Mouse (Mus musculus) stomach, embryonic 14.5 days (tissue): ENCODE results near the gene Gm20388. TPM values are rescaled to one million over a fixed set of nuclear protein-coding genes. Genes with fewer than 3 reads are reported as not detected.
A peak's percentile ranks its signal among the peaks of the same experiment; 100 is the strongest.

Experiments used
- ATAC-seq: fragments of 200-750 bp; cut with Nextera tagmentation; 2 replicates; pipeline ENCODE4 v1.8.0; 2017; ENCODE audit warnings: low read depth, moderate TSS enrichment; ENCODE audit not compliant: insufficient number of reproducible peaks, insufficient read depth, low FRiP score
- H3K27ac ChIP-seq: fragments of 300-500 bp; sonication (generic); 2 replicates; pipeline ENCODE4 v1.5.1; 2014; ENCODE audit warnings: mild to moderate bottlenecking, low read length, moderate library complexity, mixed read lengths
- H3K27me3 ChIP-seq: fragments of 300-500 bp; sonication (generic); 2 replicates; pipeline ENCODE4 v1.6.1; 2014; ENCODE audit warnings: low read length, control low read depth, mixed read lengths; ENCODE audit not compliant: control insufficient read depth, insufficient read depth
- H3K36me3 ChIP-seq: fragments of 300-500 bp; sonication (generic); 2 replicates; pipeline ENCODE4 v1.6.1; 2014; ENCODE audit warnings: mild to moderate bottlenecking, control low read depth, low read length, moderate library complexity, mixed read lengths; ENCODE audit not compliant: control insufficient read depth, insufficient read depth
- H3K4me1 ChIP-seq: fragments of 300-500 bp; sonication (generic); 2 replicates; pipeline ENCODE4 v1.6.1; 2014; ENCODE audit warnings: low read length, control low read depth, mixed read lengths; ENCODE audit not compliant: control insufficient read depth, insufficient read depth
- H3K4me2 ChIP-seq: fragments of 300-500 bp; sonication (generic); replicated peaks from 2 replicates; pipeline ENCODE4 v1.6.1; 2014; ENCODE audit warnings: low read depth, low read length, control low read depth
- H3K4me3 ChIP-seq: fragments of 300-500 bp; sonication (generic); 2 replicates; pipeline ENCODE4 v1.5.1; 2014; ENCODE audit warnings: low read depth, low read length, control low read depth
- H3K9ac ChIP-seq: fragments of 300-500 bp; sonication (generic); replicated peaks from 2 replicates; pipeline ENCODE4 v1.6.1; 2014; ENCODE audit warnings: low read depth, mild to moderate bottlenecking, control low read depth, low read length, moderate library complexity, mixed read lengths
- H3K9me3 ChIP-seq: fragments of 300-500 bp; sonication (generic); 2 replicates; pipeline ENCODE4 v1.6.1; 2016; ENCODE audit warnings: low read depth, low read length, control low read depth; ENCODE audit not compliant: control insufficient read depth
- WGBS: fragments of 180-500 bp; shearing (Covaris S2); extraction: QIAGEN DNeasy Blood & Tissue Kit; methylation state at CpG from one replicate; pipeline ENCODE4 v1.1.7; 2014; 5-methylcytosine and 5-hydroxymethylcytosine counted together
- polyA plus RNA-seq: library from polyadenylated mRNA; unstranded; fragments of >200 nt; fragmentation: Nextera tagmentation; extraction: Ambion mirVana; gene quantifications from 2 replicates; pipeline ENCODE4 v1.2.1, GENCODE M21; 2014

Gm20388 gene
- polyA plus RNA-seq, 1 experiment from 2014 or later, result 11.4 TPM

DNA sequence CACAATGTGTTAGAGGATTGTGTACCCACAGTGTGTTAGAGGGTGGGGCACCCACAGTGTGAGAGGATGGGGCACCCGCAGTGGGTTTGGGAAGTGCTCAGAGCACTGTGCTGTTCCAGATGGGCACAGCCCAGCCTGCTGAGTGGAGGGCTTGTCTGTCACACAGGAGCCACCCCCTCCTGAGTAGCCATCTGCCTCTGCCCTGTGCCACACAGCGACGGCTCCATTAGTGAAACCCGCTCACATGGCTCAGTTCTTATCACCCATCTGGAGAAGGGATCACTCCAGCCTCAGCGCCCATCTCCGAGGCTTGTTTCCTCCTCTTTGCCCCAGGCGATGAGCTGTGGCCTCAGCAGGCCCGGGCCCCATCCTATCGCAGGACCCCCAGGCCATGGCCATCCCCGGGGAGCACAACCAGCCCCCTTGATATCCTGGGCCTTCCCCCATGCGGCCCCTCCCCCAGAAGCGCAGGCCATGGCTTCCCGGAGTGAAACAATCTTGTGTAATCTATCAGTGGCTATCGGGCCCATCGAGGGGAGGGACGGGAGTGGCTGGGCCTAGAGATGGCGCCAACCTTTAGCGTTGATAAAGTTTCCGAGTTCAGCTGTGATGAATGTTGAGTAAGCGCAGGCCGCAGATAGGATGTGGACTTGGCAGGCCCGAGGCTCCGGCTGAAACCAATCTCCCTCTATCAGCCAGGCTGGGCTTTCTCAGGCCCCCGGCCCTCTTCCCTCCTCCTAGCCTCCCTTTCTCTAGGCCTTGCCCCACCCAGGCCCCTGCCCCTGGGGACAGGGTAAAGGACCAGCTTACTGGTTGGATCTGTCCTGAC lies 2385.7 kb downstream of the Gm20388 start:
- Histone ChIP-seq H3K27ac (peak overlapping the region; percentile 79; the same call in 1 of the 2 replicates), H3K4me2 (peak overlapping the region; percentile 12; the same call in 1 of the 2 replicates), H3K9ac (no peak overlapping the region), H3K4me1 (peaks cover 38% of the 10 kb centered on the region), H3K36me3 (no peaks in the 10 kb centered on the region), H3K4me3 (no peak overlapping the region), H3K27me3 (no peaks in the 10 kb centered on the region), H3K9me3 (no peaks in the 10 kb centered on the region)
- 21% methylated on average over 24 of the region's 24 CpGs for WGBS
- peak; percentile 31 for ATAC-seq

DNA sequence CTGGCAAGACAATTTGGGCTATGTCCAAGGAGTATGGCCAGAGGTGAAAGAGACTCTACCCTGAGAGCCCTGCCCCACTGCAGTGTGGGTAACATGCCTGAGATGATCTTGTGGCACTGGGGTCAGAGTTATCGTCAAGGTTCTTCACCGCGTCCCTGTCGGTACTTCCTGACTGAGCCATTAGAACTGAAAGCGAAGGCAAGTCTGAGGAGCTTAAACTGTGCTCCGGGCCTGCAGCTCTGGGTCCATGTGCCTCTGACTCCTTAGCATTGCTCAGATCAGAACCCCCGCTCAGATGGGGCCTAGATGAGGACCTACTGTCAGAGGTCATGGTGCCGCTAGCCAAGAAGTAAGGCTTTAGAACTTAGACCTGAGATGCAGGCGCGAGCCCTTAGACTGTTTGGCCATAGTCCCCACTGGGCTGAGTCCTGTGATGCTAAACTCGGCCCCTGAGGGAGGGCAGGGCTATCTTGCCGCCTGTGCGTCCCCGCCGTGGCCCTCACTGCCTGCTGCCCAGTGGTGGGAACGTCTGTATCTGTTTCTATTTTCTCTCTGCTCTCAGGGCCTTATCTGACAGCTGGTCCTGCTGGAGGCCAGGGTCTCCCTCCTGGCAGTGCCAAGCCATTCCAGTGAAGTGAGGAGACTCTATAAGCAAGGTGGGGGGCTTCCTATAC lies 2389.1 kb downstream of the Gm20388 start:
- Histone ChIP-seq H3K27ac (no peak overlapping the region), H3K4me1 (peaks cover 17% of the 10 kb centered on the region), H3K9me3 (no peaks in the 10 kb centered on the region), H3K27me3 (no peaks in the 10 kb centered on the region), H3K4me2 (no peak overlapping the region), H3K4me3 (no peak overlapping the region), H3K9ac (no peak overlapping the region), H3K36me3 (no peaks in the 10 kb centered on the region)
- ATAC-seq, result no peak
- 72% methylated on average over 16 of the region's 16 CpGs for WGBS

DNA sequence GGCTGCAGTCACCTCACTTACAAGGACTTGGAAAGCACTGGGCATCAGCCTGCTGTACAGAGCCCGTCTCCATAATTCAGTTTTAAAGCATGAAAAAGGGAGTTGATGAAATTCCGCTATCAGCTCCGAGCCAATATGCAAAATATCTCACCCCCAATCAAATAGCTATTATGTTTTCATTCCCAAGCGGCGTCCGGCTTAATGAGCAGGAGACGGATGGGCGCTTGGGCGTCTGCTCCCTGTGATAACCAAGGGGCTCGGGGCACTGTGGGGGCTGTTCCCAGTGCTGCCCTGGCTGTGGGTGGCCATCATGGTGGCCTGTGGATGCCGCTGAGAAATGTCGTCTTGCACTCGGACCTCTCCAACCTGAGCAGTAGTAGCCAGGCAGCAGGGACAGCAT lies 2390.4 kb downstream of the Gm20388 start:
- H3K4me2 ChIP-seq, result no peak overlapping the region
- H3K36me3 ChIP-seq, result no peaks in the 10 kb centered on the region
- H3K9ac ChIP-seq, result no peak overlapping the region
- 74% methylated on average over 13 of the region's 13 CpGs for WGBS
- no peak overlapping the region for H3K4me3 ChIP-seq
- no peak overlapping the region for H3K27ac ChIP-seq
- ATAC-seq, result no peak
- no peaks in the 10 kb centered on the region for H3K9me3 ChIP-seq
- H3K27me3 ChIP-seq, result no peaks in the 10 kb centered on the region
- peaks cover 19% of the 10 kb centered on the region for H3K4me1 ChIP-seq

DNA sequence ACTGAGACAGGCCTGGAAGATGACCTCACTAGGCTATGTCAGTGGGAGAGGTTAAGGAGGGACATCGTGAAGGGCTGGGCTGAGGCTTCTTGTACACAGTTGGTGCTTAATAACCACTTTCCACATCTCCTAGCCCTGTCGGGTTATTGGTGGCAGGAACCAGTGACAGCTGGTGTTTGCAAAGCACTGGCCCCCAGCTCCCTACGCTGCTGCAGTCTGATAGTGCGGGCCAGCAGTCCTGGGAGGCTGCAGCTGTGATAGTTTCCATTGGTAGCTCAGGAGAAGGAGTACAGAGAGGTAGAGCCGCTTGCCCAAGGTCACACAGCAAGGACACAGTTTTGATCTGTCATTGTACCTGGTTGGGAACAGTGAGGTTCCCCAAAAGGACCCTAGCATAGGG lies 2391.2 kb downstream of the Gm20388 start:
- no peak overlapping the region for H3K27ac ChIP-seq
- peaks cover 11% of the 10 kb centered on the region for H3K4me1 ChIP-seq
- no peak overlapping the region for H3K9ac ChIP-seq
- 74% methylated on average over 5 of the region's 5 CpGs for WGBS
- H3K27me3 ChIP-seq, result no peaks in the 10 kb centered on the region
- no peaks in the 10 kb centered on the region for H3K9me3 ChIP-seq
- no peaks in the 10 kb centered on the region for H3K36me3 ChIP-seq
- no peak overlapping the region for H3K4me2 ChIP-seq
- ATAC-seq, result no peak
- no peak overlapping the region for H3K4me3 ChIP-seq

DNA sequence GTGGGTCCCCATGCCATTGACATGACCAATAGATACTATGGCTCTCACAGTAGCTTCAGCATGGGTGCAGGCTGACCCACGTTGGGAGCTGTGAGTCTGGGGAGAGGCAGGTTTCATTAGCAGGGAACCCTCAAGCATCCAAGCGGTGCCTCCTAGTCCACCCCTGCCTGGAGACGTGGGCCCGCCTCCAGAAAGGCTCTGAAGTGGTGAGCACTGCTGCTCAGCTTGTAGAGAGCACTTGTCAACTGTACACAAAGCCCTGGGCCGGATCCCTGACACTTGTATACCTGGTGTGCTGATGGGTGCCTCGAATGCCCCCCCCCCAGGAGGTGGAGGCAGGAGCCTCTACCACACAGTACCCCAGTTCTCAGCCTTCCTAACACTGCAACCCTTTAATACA lies 2392.8 kb downstream of the Gm20388 start:
- Histone ChIP-seq H3K4me2 (no peak overlapping the region), H3K9me3 (no peaks in the 10 kb centered on the region), H3K27me3 (no peaks in the 10 kb centered on the region), H3K4me3 (no peak overlapping the region), H3K4me1 (0 out of 2 replicates have a peak, but pooled peaks cover 3% of the 10 kb centered on the region), H3K36me3 (peaks cover 8% of the 10 kb centered on the region), H3K27ac (no peak overlapping the region), H3K9ac (no peak overlapping the region)
- no peak for ATAC-seq
- WGBS, result 58% methylated on average over 6 of the region's 6 CpGs

DNA sequence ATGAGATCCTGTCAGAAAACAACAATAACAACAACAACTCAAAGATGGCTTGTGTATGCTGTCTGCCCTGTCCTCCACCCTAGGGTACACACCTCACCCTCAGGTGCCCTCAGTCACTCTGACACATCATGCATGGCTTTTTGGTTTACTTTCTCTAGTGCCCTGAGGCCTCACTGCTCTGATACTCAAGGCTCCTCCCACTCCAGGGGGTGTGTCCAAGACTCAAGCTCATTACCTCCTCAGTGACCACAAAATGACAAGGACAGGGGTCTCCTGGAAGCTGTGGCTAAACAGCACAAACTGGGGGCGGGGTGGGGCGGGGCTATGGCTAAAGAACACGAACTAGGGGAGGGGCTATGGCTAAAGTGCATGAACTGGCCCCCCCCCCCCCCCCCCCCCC lies 2393.4 kb downstream of the Gm20388 start:
- H3K4me2 ChIP-seq, result no peak overlapping the region
- no peak overlapping the region for H3K27ac ChIP-seq
- H3K27me3 ChIP-seq, result no peaks in the 10 kb centered on the region
- no peak overlapping the region for H3K9ac ChIP-seq
- H3K4me3 ChIP-seq, result no peak overlapping the region
- peaks cover 8% of the 10 kb centered on the region for H3K36me3 ChIP-seq
- WGBS, result 22% methylated on average over 3 of the region's 3 CpGs
- no peak for ATAC-seq
- H3K9me3 ChIP-seq, result no peaks in the 10 kb centered on the region
- H3K4me1 ChIP-seq, result 0 out of 2 replicates have a peak, but pooled peaks cover 3% of the 10 kb centered on the region

DNA sequence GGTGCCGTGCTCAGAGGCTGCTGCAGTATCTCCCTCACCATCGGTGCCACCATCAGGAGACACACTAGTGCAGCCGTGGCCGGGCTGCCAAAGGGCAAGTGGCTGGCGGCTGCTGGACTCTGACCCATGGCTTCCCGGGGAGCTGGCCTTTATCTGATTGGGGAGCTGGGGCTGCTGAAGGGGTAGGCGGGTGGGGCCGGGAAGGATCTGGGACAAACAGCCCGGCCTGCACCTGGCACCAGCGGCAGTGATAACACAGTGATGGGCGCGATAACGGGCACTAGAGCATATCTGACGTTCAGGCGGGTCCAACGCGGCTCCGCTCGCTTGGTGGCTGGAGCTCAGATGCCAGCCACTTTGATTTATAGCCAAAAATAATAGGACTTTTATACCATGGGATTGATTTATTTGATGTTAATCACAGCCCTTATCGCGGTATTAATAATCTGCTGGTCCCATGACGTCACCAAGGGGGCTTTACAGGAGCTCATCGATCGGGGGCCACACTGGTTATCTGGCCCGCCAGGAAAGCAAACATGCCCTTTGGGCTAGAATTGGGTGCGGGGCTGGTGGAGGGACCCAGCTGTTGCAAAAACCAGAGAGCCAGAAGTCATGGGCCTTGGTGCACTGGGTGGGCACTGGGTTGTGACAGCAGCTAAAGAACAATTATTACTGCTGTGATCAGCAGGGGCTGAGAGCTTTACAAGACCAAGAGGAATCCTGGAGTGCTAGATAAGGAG lies 2396.2 kb downstream of the Gm20388 start:
- Histone ChIP-seq H3K4me3 (no peak overlapping the region), H3K36me3 (peaks cover 8% of the 10 kb centered on the region), H3K4me1 (peaks cover 17% of the 10 kb centered on the region; the same call in 1 of the 2 replicates), H3K9ac (0 out of 2 replicates have a peak overlapping the region, but pooled peaks have one; percentile 10), H3K9me3 (no peaks in the 10 kb centered on the region), H3K27me3 (no peaks in the 10 kb centered on the region), H3K27ac (peak overlapping the region; percentile 30; the same call in 1 of the 2 replicates), H3K4me2 (no peak overlapping the region)
- ATAC-seq, result peak; percentile 5; the same call in 1 of the 2 replicates
- 76% methylated on average over 26 of the region's 26 CpGs for WGBS

DNA sequence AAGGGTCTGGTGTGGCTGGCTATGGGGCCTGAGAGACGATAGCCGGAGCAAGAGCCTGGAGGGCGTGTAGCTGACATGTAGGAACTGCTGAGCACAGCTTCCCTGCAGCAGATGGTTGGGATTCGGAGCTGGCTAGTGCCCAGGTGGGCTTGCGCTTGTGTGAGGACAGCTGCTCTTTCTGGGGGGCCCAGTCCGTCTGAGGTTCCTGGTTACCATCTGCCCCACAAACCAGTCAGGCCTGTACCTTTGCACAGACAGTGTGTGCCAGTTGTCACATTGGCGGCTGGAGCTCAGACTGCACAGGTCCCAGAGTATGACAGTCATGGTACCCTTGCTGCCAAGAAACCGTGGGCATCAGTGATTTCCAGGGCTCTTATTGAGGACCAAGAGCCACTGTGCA lies 2397.2 kb downstream of the Gm20388 start:
- no peak overlapping the region; the same call in 1 of the 2 replicates for H3K27ac ChIP-seq
- peaks cover 8% of the 10 kb centered on the region for H3K36me3 ChIP-seq
- ATAC-seq, result no peak
- 80% methylated on average over 8 of the region's 8 CpGs for WGBS
- no peak overlapping the region for H3K4me3 ChIP-seq
- peaks cover 17% of the 10 kb centered on the region; the same call in 1 of the 2 replicates for H3K4me1 ChIP-seq
- H3K9ac ChIP-seq, result no peak overlapping the region
- no peaks in the 10 kb centered on the region for H3K27me3 ChIP-seq
- no peak overlapping the region for H3K4me2 ChIP-seq
- no peaks in the 10 kb centered on the region for H3K9me3 ChIP-seq
